Mouse (Mus musculus) kidney, embryonic 15.5 days (tissue): ENCODE data around the gene Fabp3. TPM values are rescaled to one million over a fixed set of nuclear protein-coding genes. Genes with fewer than 3 reads are reported as not detected.
A peak's percentile ranks its signal among the peaks of the same experiment; 100 is the strongest.

Experiments
- ATAC-seq: fragments of 200-750 bp; cut with Nextera tagmentation; replicated peaks from 2 replicates; pipeline ENCODE4 v1.8.0; 2017; ENCODE audit warnings: moderate TSS enrichment; ENCODE audit not compliant: low FRiP score
- H3K27ac ChIP-seq: fragments of 300-500 bp; sonication (generic); 2 replicates; pipeline ENCODE4 v1.5.1; 2015; ENCODE audit warnings: mild to moderate bottlenecking, inconsistent platforms
- H3K27me3 ChIP-seq: fragments of 300-500 bp; sonication (generic); 2 replicates; pipeline ENCODE4 v1.6.1; 2015; ENCODE audit warnings: inconsistent platforms
- H3K36me3 ChIP-seq: fragments of 300-500 bp; sonication (generic); 2 replicates; pipeline ENCODE4 v1.6.1; 2015; ENCODE audit warnings: inconsistent platforms
- H3K4me1 ChIP-seq: fragments of 300-500 bp; sonication (generic); 2 replicates; pipeline ENCODE4 v1.6.1; 2015; ENCODE audit warnings: inconsistent platforms
- H3K4me2 ChIP-seq: fragments of 300-500 bp; sonication (generic); 2 replicates; pipeline ENCODE4 v1.6.1; 2015; ENCODE audit warnings: moderate library complexity, mild to moderate bottlenecking, inconsistent platforms
- H3K4me3 ChIP-seq: fragments of 300-500 bp; sonication (generic); replicated peaks from 2 replicates; pipeline ENCODE4 v1.5.1; 2015; ENCODE audit warnings: mild to moderate bottlenecking, inconsistent platforms
- H3K9ac ChIP-seq: fragments of 300-500 bp; sonication (generic); 2 replicates; pipeline ENCODE4 v1.6.1; 2015; ENCODE audit warnings: mild to moderate bottlenecking, inconsistent platforms
- H3K9me3 ChIP-seq: fragments of 300-500 bp; sonication (generic); replicated peaks from 2 replicates; pipeline ENCODE4 v1.6.1; 2016; ENCODE audit warnings: inconsistent platforms
- WGBS: fragments of 180-500 bp; shearing (Covaris S2); methylation state at CpG from one replicate; pipeline ENCODE4 v1.1.7; 2015; ENCODE audit warnings: mixed read lengths; 5-methylcytosine and 5-hydroxymethylcytosine counted together
- polyA plus RNA-seq: library from polyadenylated mRNA; unstranded; fragments of >200 nt; fragmentation: Nextera tagmentation; extraction: Ambion mirVana; gene quantifications from 2 replicates; pipeline ENCODE4 v1.2.1, GENCODE M21; 2015

Gene Fabp3
- polyA plus RNA-seq, 1 experiment from 2014 or later, result 70.7 TPM

DNA sequence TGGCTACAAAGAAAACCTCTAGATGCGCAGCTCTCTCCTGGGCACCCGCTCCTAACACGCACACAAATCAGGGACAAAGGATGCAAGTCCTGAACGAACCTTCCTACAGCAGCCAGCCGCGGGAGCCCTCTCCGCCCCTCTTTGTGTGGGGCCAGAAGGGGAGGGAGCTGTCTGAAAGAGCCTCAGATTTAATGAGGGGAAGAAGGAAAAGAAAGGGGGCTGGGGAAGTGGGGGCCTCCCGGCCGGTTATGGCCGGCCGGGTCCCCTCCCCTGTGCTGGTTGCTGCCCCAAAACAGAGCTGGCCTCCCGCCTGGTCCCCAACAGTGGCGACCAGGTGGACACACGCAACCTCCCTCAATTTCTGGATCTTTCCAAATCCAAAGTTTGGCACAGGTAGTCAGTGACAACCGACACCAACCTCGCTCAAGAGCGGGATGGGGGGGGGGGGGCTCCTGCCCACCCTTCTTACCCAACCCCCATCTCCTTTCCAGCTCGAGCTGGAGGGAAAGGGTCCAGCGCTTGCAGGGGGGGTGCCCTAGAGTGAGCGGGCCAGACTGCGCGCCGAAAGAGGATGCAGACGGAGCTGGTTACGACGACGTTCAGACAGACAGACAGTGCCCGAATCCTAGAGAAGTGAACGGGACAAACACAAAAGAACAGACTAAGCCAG lies 33.9 kb upstream of the Fabp3 start:
- WGBS, result under 1% methylated on average over 29 of the region's 29 CpGs
- Histone ChIP-seq H3K9ac (peak overlapping the region; percentile 55), H3K36me3 (no peaks in the 10 kb centered on the region), H3K4me1 (peaks cover 27% of the 10 kb centered on the region), H3K4me2 (peak overlapping the region; percentile 98), H3K27me3 (peaks cover 65% of the 10 kb centered on the region), H3K4me3 (peak overlapping the region; percentile 64), H3K9me3 (no peaks in the 10 kb centered on the region), H3K27ac (peak overlapping the region; percentile 49)
- peak; percentile 63 for ATAC-seq

DNA sequence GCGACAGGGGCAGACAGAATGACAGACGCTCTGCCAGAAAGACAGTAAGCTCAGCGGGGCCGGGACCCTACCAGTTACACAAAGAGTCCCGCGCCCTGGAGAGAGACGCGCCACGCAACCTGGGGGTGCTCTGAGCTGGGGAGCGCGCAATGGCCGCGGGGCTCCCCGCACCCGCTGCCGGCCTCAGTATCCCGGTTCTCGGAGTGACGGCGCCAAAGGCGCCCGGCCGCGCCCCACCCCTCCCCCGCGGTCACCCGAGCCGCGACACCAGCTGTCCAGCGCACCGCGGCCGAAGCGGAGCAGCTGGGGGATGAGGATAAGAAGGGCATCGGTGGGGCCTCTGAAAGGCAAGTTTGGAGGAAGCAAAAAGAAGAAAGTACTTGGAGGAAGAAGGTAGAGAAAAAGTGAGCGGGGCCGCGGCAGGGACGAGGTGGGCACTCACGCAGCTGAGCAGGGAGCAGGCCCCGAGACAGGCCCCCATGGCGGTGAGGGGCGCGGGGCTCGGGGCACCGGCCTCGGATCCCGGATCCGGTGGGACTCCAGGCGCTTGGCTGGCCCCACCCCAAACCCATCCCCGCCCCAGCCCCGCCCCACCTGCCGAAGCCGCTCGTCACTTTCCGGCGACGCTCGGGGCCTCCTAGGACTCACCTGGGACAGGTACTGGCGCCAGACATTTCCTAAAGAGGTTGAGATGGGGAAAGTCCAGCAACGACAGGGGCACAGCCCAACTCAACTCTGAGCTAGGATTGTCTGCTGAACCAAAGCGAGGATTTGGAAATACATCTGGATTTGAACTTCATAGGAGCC lies 33.2 kb upstream of the Fabp3 start:
- under 1% methylated on average over 62 of the region's 62 CpGs for WGBS
- Histone ChIP-seq H3K27ac (peak overlapping the region; percentile 49), H3K27me3 (peaks cover 68% of the 10 kb centered on the region), H3K9ac (peak overlapping the region; percentile 55), H3K4me1 (peaks cover 27% of the 10 kb centered on the region), H3K4me2 (peak overlapping the region; percentile 98), H3K4me3 (peak overlapping the region; percentile 64), H3K36me3 (no peaks in the 10 kb centered on the region), H3K9me3 (no peaks in the 10 kb centered on the region)
- ATAC-seq, result peak; percentile 54

DNA sequence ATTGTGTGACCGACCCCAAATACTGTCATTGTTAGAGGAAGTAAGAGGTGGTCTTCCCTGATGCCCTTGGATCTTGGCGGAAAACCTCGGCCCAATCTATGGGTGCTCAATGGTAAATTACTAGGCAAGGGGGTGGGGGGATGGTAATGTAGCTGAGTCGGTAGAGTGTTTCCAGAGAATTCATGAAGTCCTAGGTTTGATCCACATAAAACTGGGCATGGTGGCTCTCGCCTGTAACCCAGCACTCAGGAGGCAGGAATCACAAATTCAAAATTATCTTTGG lies 32.6 kb upstream of the Fabp3 start:
- Histone ChIP-seq H3K4me3 (peak overlapping the region; percentile 64), H3K4me2 (peak overlapping the region; percentile 98), H3K27me3 (peaks cover 72% of the 10 kb centered on the region), H3K36me3 (no peaks in the 10 kb centered on the region), H3K4me1 (peaks cover 27% of the 10 kb centered on the region), H3K27ac (no peak overlapping the region), H3K9me3 (no peaks in the 10 kb centered on the region), H3K9ac (no peak overlapping the region)
- no peak for ATAC-seq
- WGBS, result 56% methylated on average over 5 of the region's 5 CpGs

DNA sequence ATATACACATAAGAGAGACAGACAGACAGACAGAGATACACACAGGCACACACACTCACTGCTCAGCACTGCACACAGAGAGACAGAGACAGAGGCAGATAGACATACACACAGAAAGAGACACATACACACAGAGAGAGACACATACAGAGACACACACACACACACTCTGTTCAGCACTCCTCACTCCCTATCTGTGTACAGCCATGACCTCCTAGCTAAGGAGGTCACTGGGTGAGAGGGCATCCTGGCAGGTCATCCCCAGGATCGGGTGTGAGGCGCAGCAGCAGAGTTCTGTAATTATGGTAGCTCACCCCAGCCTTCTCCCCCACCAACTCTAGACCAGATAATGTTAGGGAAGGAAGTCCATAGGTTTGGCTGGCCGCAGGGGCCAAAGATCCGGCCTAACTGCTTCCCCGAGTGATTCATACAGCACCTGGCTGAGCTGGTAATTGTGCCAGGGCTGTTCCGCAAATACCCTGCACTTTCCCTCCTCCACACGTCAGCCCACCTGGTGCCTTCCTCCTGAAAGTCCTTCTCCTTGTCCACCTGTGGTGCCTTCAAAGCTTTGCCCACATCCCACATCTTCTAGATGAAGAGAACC lies 31.7 kb upstream of the Fabp3 start:
- no peak overlapping the region for H3K4me2 ChIP-seq
- H3K9ac ChIP-seq, result no peak overlapping the region
- H3K36me3 ChIP-seq, result no peaks in the 10 kb centered on the region
- H3K9me3 ChIP-seq, result no peaks in the 10 kb centered on the region
- H3K27me3 ChIP-seq, result peaks cover 79% of the 10 kb centered on the region
- no peak overlapping the region for H3K27ac ChIP-seq
- WGBS, result 61% methylated on average over 7 of the region's 7 CpGs
- H3K4me3 ChIP-seq, result no peak overlapping the region
- peaks cover 27% of the 10 kb centered on the region for H3K4me1 ChIP-seq
- ATAC-seq, result no peak

DNA sequence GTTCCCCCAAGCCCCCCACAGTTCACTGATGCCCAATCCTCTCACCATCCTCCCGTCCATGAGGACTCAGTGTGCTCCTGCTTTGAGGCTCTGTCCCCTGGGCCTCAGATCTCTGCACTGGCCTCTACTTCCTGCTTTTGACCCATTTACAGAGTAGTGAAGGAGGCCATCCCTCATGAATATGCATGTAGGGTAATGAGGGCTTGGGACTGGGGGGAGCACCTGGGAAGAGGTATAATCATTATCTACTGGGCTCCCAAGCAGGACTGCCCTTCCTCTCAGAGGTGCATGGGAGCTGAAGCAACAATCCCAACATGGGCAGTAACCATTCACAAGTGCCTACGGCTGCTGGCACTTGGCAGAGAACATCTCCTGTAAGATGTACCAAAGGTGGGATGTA lies 29.3 kb upstream of the Fabp3 start, which contains the start of gene Serinc2:
Gene Serinc2 (minus strand): TSS at position 101 of the 400 bp plus-strand sequence.
- H3K27ac ChIP-seq, result no peak within 1 kb of the TSS
- peaks cover 17% of the 10 kb centered on the region for H3K4me1 ChIP-seq
- H3K4me2 ChIP-seq, result no peak within 1 kb of the TSS
- no peak for ATAC-seq
- H3K36me3 ChIP-seq, result no peaks in the 10 kb centered on the region
- 67% methylated on average over 2 of the region's 2 CpGs for WGBS
- H3K4me3 ChIP-seq, result no peak within 1 kb of the TSS
- no peaks in the 10 kb centered on the region for H3K9me3 ChIP-seq
- H3K9ac ChIP-seq, result no peak within 1 kb of the TSS
- peaks cover 64% of the 10 kb centered on the region for H3K27me3 ChIP-seq

DNA sequence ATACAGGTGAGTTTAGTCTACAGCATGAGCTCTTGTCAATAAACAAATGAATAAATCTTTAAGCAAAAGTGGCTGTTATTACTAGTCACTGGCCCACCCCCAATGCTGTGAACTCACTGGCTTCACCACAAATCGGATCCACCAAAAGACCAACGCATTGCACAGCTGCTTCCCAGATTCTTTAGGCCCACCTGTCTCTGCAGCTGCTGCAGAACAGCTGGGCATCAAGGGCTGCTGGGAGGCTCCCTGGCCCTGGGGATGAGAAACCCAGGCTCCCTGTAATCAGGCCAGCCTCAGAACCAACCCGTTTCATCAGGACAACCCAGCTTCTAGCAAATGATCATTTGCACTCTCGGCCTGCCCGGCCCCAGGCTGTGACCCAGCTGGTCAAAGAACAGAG lies 25.5 kb upstream of the Fabp3 start:
- H3K9me3 ChIP-seq, result no peaks in the 10 kb centered on the region
- no peak overlapping the region for H3K9ac ChIP-seq
- WGBS, result 74% methylated on average over 5 of the region's 5 CpGs
- H3K4me2 ChIP-seq, result no peak overlapping the region
- H3K27ac ChIP-seq, result no peak overlapping the region
- H3K27me3 ChIP-seq, result peaks cover 53% of the 10 kb centered on the region
- H3K36me3 ChIP-seq, result no peaks in the 10 kb centered on the region
- H3K4me1 ChIP-seq, result no peaks in the 10 kb centered on the region
- no peak overlapping the region for H3K4me3 ChIP-seq
- ATAC-seq, result no peak

DNA sequence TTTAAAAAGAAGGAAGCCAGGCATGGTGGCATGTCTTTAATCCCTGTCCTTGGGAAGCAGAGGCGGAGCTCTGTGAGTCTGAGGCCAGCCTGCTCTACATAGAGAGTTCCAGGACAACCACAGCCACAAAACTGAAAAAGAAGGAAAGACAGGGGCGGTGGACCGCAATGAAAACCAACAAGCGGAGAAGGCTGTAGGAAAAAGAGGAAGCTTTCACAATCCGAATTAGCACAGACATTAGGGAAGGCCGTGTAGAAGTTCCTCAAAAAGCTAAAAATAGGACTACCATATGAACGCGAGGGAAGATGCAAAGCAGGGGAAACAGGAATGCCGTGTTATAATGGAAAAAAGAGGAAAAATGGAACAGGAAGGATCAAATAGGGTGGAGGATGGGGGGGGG lies 24.6 kb upstream of the Fabp3 start:
- Histone ChIP-seq H3K9me3 (no peaks in the 10 kb centered on the region), H3K27ac (no peak overlapping the region), H3K9ac (no peak overlapping the region), H3K4me1 (no peaks in the 10 kb centered on the region), H3K4me2 (no peak overlapping the region), H3K27me3 (peaks cover 46% of the 10 kb centered on the region), H3K36me3 (no peaks in the 10 kb centered on the region), H3K4me3 (no peak overlapping the region)
- no peak for ATAC-seq
- WGBS, result 78% methylated on average over 9 of the region's 9 CpGs

DNA sequence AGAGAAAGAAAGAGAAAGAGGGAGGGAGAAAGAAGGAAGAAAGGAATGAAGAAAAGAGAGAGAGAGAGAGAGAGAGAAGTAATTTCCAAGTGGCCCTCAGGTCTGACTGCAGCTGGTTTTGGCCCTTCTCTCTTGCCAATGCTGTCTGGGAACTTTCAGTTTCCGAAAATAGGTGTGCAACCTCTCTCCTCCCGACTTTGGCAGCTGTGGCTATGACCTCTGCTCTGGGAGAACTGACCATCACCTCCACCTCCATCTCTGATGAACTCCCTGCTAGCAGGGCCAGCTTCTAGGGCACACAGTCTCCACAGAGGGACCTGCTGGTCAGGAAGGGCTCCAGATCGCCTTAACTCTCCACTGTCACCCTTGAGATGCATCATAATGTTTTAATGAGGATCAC lies 21.9 kb upstream of the Fabp3 start:
- 41% methylated on average over 3 of the region's 3 CpGs for WGBS

DNA sequence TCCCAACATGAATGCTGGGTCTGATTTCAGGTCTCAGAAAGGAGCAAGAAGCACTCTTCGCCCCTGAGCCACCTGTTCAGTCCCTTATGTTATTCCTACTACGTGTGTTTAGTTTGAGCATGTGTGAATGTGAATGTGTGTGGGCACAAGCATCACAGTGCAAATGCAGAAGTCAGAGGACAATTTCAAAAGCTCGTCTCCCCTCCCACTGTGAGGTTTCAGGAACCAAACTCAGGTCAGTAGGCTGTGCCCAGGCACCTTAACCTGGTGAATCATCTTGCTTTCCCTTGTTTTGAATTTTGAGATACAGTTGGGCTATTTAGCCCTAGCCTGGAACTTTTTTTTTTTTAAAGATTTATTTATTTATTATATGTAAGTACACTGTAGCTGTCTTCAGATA lies 18.6 kb upstream of the Fabp3 start:
- H3K27ac ChIP-seq, result no peak overlapping the region
- no peak overlapping the region for H3K4me3 ChIP-seq
- H3K27me3 ChIP-seq, result peaks cover 16% of the 10 kb centered on the region
- no peak overlapping the region for H3K4me2 ChIP-seq
- ATAC-seq, result no peak
- H3K9me3 ChIP-seq, result no peaks in the 10 kb centered on the region
- no peak overlapping the region for H3K9ac ChIP-seq
- 73% methylated on average over 3 of the region's 3 CpGs for WGBS
- no peaks in the 10 kb centered on the region for H3K36me3 ChIP-seq
- H3K4me1 ChIP-seq, result no peaks in the 10 kb centered on the region

More for the DNA sequence above, 21.9 kb upstream of the Fabp3 start:
- Histone ChIP-seq H3K9ac (no peak overlapping the region), H3K27ac (no peak overlapping the region), H3K9me3 (no peaks in the 10 kb centered on the region), H3K4me1 (no peaks in the 10 kb centered on the region), H3K4me2 (no peak overlapping the region), H3K4me3 (no peak overlapping the region), H3K36me3 (no peaks in the 10 kb centered on the region), H3K27me3 (peaks cover 25% of the 10 kb centered on the region)
- no peak for ATAC-seq

DNA sequence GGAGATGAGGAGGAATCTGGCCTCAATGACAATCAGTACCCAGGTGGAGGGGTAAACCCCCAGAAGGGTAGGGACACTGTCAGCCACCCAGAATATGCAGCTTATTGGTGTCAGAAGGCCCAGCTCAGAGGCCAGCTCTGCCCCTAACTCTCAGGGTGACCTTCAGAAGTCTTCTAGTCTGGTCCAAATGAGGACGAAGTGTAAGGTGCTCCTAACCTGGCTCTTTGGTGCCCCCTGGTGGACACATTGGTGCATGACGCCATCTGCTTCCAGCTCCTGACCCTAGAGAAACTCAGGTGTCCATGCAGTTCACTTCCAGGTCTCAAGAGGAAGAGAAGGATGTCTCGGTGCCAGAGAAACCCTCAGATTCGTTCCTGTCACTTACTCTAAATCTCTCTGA lies 16.1 kb upstream of the Fabp3 start:
- Histone ChIP-seq H3K27ac (no peak overlapping the region), H3K4me3 (no peak overlapping the region), H3K4me2 (no peak overlapping the region), H3K27me3 (peaks cover 11% of the 10 kb centered on the region; the same call in 1 of the 2 replicates), H3K9me3 (no peaks in the 10 kb centered on the region; the same call in 1 of the 2 replicates), H3K4me1 (peaks cover 11% of the 10 kb centered on the region), H3K9ac (no peak overlapping the region), H3K36me3 (no peaks in the 10 kb centered on the region)
- 3% methylated on average over 4 of the region's 4 CpGs for WGBS
- ATAC-seq, result 0 out of 2 replicates have a peak, but pooled peaks have one; percentile 23

DNA sequence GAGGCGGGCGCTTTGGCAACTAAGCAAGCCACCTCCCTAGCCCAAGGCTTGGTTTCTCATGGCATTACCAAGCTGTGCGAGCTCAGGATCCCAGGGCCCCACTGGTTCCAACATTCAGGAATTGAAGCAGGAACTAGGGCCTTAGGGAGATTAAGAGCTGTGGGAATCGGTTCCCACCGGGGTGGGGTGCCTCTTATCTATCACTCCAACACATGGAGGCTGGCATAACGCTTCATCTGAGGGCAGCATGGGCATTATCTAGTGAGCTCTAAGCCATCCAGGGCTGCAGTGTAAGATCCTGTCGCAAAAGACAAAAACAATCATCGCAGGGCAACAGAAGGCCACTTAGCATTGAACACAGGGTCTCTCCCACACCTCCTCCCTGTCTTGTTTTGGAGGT lies 13.9 kb upstream of the Fabp3 start:
- H3K9ac ChIP-seq, result no peak overlapping the region
- no peak overlapping the region for H3K4me3 ChIP-seq
- ATAC-seq, result no peak
- H3K4me1 ChIP-seq, result peaks cover 14% of the 10 kb centered on the region
- H3K27ac ChIP-seq, result no peak overlapping the region
- no peaks in the 10 kb centered on the region for H3K36me3 ChIP-seq
- H3K27me3 ChIP-seq, result peaks cover 11% of the 10 kb centered on the region; the same call in 1 of the 2 replicates
- 88% methylated on average over 8 of the region's 8 CpGs for WGBS
- H3K4me2 ChIP-seq, result no peak overlapping the region
- H3K9me3 ChIP-seq, result no peaks in the 10 kb centered on the region; the same call in 1 of the 2 replicates

DNA sequence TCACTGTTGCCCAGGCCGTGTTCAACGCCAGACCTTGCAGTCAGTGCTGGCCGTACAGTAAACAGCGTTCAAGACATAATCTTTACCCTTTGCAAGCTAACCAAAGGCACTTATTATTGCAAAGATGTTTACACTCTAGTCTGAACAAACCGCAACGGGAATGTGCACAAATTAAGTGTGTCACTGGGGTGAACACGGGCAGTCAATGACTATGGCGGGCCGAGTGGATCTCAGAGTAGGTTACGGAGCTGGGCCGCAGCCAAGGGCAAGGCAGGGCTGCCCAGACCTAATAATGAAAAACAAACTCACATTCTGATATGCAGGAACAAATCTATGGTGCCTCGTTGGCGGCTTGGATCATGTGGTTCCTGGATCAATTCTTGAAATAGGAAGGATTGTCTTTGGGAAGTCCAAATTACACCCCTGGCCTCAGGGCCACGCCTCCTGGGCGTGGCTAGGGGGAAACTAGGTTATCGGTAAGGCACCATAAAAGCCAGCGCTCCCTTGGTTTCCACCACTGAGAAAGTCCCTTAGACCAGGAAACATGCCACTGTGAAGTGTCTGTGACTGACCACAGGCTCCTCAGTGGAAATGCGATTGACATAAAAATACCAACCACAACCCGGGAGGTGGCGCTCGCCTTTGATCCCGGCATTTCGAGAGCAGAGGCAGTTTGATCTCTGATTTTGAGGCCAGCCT lies 13.2 kb upstream of the Fabp3 start:
- no peak overlapping the region for H3K4me2 ChIP-seq
- no peak for ATAC-seq

More for the DNA sequence above, 13.2 kb upstream of the Fabp3 start:
- Histone ChIP-seq H3K9ac (no peak overlapping the region), H3K9me3 (no peaks in the 10 kb centered on the region; the same call in 1 of the 2 replicates), H3K27me3 (peaks cover 11% of the 10 kb centered on the region; the same call in 1 of the 2 replicates), H3K4me3 (no peak overlapping the region), H3K27ac (no peak overlapping the region), H3K36me3 (no peaks in the 10 kb centered on the region), H3K4me1 (peaks cover 15% of the 10 kb centered on the region)
- WGBS, result 47% methylated on average over 23 of the region's 23 CpGs
